Mouse (Mus musculus) ES-E14 (cell line): Measurements from ENCODE around the gene Vamp3.
"Not testable (repeated sequence)": the region's sequence is repeated elsewhere in the genome, so short reads cannot be mapped to it uniquely, and the experiment has no call there.

Experiments used
- CHD2 ChIP-seq: IDR thresholded peaks from 2 replicates; pipeline ENCODE4 v1.6.1; 2014; ENCODE audit warnings: mild to moderate bottlenecking, low read depth, low read length, inconsistent platforms
- HCFC1 ChIP-seq: IDR thresholded peaks from 2 replicates; pipeline ENCODE4 v1.6.1; 2012; ENCODE audit warnings: low read length, inconsistent platforms, borderline replicate concordance; ENCODE audit not compliant: insufficient read depth
- MAFK ChIP-seq: IDR thresholded peaks from 2 replicates; pipeline ENCODE4 v1.6.1; 2014; ENCODE audit warnings: mild to moderate bottlenecking, low read depth, low read length, inconsistent platforms; ENCODE audit not compliant: insufficient read depth
- ZNF384 ChIP-seq: IDR thresholded peaks from 2 replicates; pipeline ENCODE4 v1.6.1; 2012; ENCODE audit warnings: low read depth, low read length, inconsistent platforms

- not testable (repeated sequence) for TF ChIP-seq MAFK, CHD2, ZNF384, HCFC1
Measured at GRCm38 (mm10) chr4:151017356-151017755, 40.4 kb downstream of the Vamp3 start.
